Mouse (Mus musculus) kidney, embryonic 16.5 days (tissue): ENCODE measurements around the gene Mamdc2. TPM values are rescaled to one million over a fixed set of nuclear protein-coding genes. Genes with fewer than 3 reads are reported as not detected.

Experiments
- ATAC-seq: fragments of 200-750 bp; cut with Nextera tagmentation; 2 replicates; pipeline ENCODE4 v1.8.0; 2017; ENCODE audit warnings: moderate TSS enrichment; ENCODE audit not compliant: low FRiP score, low TSS enrichment
- H3K27ac ChIP-seq: fragments of 300-500 bp; sonication (generic); 2 replicates; pipeline ENCODE4 v1.5.1; 2014; ENCODE audit warnings: low read length
- H3K27me3 ChIP-seq: fragments of 300-500 bp; sonication (generic); 2 replicates; pipeline ENCODE4 v1.6.1; 2014; ENCODE audit warnings: low read length, control low read depth, mixed read lengths; ENCODE audit not compliant: insufficient read depth
- H3K36me3 ChIP-seq: fragments of 300-500 bp; sonication (generic); 2 replicates; pipeline ENCODE4 v1.6.1; 2014; ENCODE audit warnings: low read length, control low read depth, mixed read lengths; ENCODE audit not compliant: insufficient read depth
- H3K4me1 ChIP-seq: fragments of 300-500 bp; sonication (generic); 2 replicates; pipeline ENCODE4 v1.6.1; 2014; ENCODE audit warnings: low read length, control low read depth, mixed read lengths; ENCODE audit not compliant: insufficient read depth
- H3K4me2 ChIP-seq: fragments of 300-500 bp; sonication (generic); replicated peaks from 2 replicates; pipeline ENCODE4 v1.6.1; 2014; ENCODE audit warnings: low read depth, low read length
- H3K4me3 ChIP-seq: fragments of 300-500 bp; sonication (generic); 2 replicates; pipeline ENCODE4 v1.5.1; 2014; ENCODE audit warnings: mild to moderate bottlenecking, low read length
- H3K9ac ChIP-seq: fragments of 300-500 bp; sonication (generic); replicated peaks from 2 replicates; pipeline ENCODE4 v1.6.1; 2014; ENCODE audit warnings: low read length
- H3K9me3 ChIP-seq: fragments of 300-500 bp; sonication (generic); 2 replicates; pipeline ENCODE4 v1.6.1; 2016; ENCODE audit warnings: low read length, control low read depth
- WGBS: fragments of 180-500 bp; shearing (Covaris S2); extraction: QIAGEN DNeasy Blood & Tissue Kit; methylation state at CpG from one replicate; pipeline ENCODE4 v1.1.7; 2014; 5-methylcytosine and 5-hydroxymethylcytosine counted together
- polyA plus RNA-seq: library from polyadenylated mRNA; unstranded; fragments of >200 nt; fragmentation: Nextera tagmentation; extraction: Ambion mirVana; gene quantifications from 2 replicates; pipeline ENCODE4 v1.2.1, GENCODE M21; 2015

Gene Mamdc2
- polyA plus RNA-seq, 1 experiment from 2014 or later: 1.5 TPM

GRCm38 (mm10) chr19:23256771-23257170 is 191.5 kb downstream of the Mamdc2 start:
- Histone ChIP-seq H3K27me3 (no peaks in the 10 kb centered on the region), H3K27ac (no peak overlapping the region), H3K36me3 (peaks cover 45% of the 10 kb centered on the region), H3K4me2 (no peak overlapping the region), H3K4me3 (no peak overlapping the region), H3K9me3 (no peaks in the 10 kb centered on the region), H3K9ac (no peak overlapping the region), H3K4me1 (no peaks in the 10 kb centered on the region)
- no peak for ATAC-seq
- WGBS: 88% methylated on average over 9 of the region's 9 CpGs

Other genes with a start within 250 kb of the Mamdc2 start
- 27.6 and 32.2 TPM in 2 replicates for gene Smc5, start 174.5 kb downstream of the Mamdc2 start, polyA plus RNA-seq
- gene 1700028P14Rik, start 204.4 kb upstream of the Mamdc2 start, polyA plus RNA-seq: 0.41 and 0.44 TPM in 2 replicates
- gene Ptar1, start 239.0 kb upstream of the Mamdc2 start, polyA plus RNA-seq: 5.4 and 6.6 TPM in 2 replicates